Mouse (Mus musculus) right cerebral cortex, adult 2 months (tissue): Measurements from ENCODE around the gene Myzap.
A peak's percentile ranks its signal among the peaks of the same experiment; 100 is the strongest.

ENCODE experiments used
- DNase-seq, 2 experiments: peaks; one replicate each; pipeline ENCODE4 v3.0.0; 2021 to 2022; ENCODE audit warnings: low spot score in 2 of 2

Gene Myzap

GRCm38 (mm10) chr9:71544831-71545230, 47.3 kb downstream of the Myzap start:
- no peak for DNase-seq

- DNase-seq: peak; percentile 85 to 87
Measured at GRCm38 (mm10) chr9:71543443-71544222, 48.5 kb downstream of the Myzap start.

- no peak for DNase-seq
Measured at GRCm38 (mm10) chr9:71542292-71542691, 49.9 kb downstream of the Myzap start.

- no peak for DNase-seq
Measured at GRCm38 (mm10) chr9:71540739-71541138, 51.4 kb downstream of the Myzap start.

- no peak for DNase-seq
Measured at GRCm38 (mm10) chr9:71535730-71536129, 56.4 kb downstream of the Myzap start.

GRCm38 (mm10) chr9:71535036-71535435, 57.1 kb downstream of the Myzap start:
- DNase-seq: peak; percentile 23 to 37

GRCm38 (mm10) chr9:71529960-71530359, 62.2 kb downstream of the Myzap start:
- DNase-seq: no peak

GRCm38 (mm10) chr9:71527438-71527837, 64.7 kb downstream of the Myzap start:
- no peak for DNase-seq

GRCm38 (mm10) chr9:71523901-71524300, 68.3 kb downstream of the Myzap start:
- DNase-seq: no peak

- no peak for DNase-seq
Measured at GRCm38 (mm10) chr9:71519836-71520235, 72.3 kb downstream of the Myzap start.

- no peak for DNase-seq
Measured at GRCm38 (mm10) chr9:71517487-71517886, 74.7 kb downstream of the Myzap start.

- DNase-seq: no peak
Measured at GRCm38 (mm10) chr9:71515862-71516261, 76.3 kb downstream of the Myzap start.

- DNase-seq: no peak
Measured at GRCm38 (mm10) chr9:71513566-71513965, 78.6 kb downstream of the Myzap start.

- DNase-seq: no peak
Measured at GRCm38 (mm10) chr9:71512899-71513298, 79.3 kb downstream of the Myzap start.

GRCm38 (mm10) chr9:71498391-71499182, 93.6 kb downstream of the Myzap start:
- peak; percentile 26 to 44 for DNase-seq

GRCm38 (mm10) chr9:71496637-71497036, 95.5 kb downstream of the Myzap start:
- DNase-seq: no peak

- no peak for DNase-seq
Measured at GRCm38 (mm10) chr9:71493771-71494170, 98.4 kb downstream of the Myzap start.

- no peak for DNase-seq
Measured at GRCm38 (mm10) chr9:71492296-71493025, 99.7 kb downstream of the Myzap start.

- no peak for DNase-seq
Measured at GRCm38 (mm10) chr9:71490076-71490475, 102.1 kb downstream of the Myzap start.

GRCm38 (mm10) chr9:71486127-71486526, 106.0 kb downstream of the Myzap start:
- DNase-seq: no peak

GRCm38 (mm10) chr9:71485475-71486094, 106.6 kb downstream of the Myzap start, which contains the start of gene Polr2m:
TSS of gene Polr2m (minus strand) at chr9:71485935.
- peak; percentile 95 for DNase-seq
